Mouse (Mus musculus) neural tube, embryonic 13.5 days (tissue): ENCODE data around the gene Trip12. TPM values are rescaled to one million over a fixed set of nuclear protein-coding genes. Genes with fewer than 3 reads are reported as not detected.

Experiments used
- ATAC-seq: fragments of 200-750 bp; cut with Nextera tagmentation; 2 replicates; pipeline ENCODE4 v1.8.0; 2017; ENCODE audit warnings: low read depth, mild to moderate bottlenecking, moderate TSS enrichment, moderate library complexity
- H3K27ac ChIP-seq: fragments of 300-500 bp; sonication (generic); replicated peaks from 2 replicates; pipeline ENCODE4 v1.5.1; 2015; ENCODE audit warnings: moderate library complexity, mild to moderate bottlenecking, inconsistent platforms
- H3K27me3 ChIP-seq: fragments of 300-500 bp; sonication (generic); 2 replicates; pipeline ENCODE4 v1.6.1; 2015; ENCODE audit warnings: mild to moderate bottlenecking, inconsistent platforms
- H3K36me3 ChIP-seq: fragments of 300-500 bp; sonication (generic); 2 replicates; pipeline ENCODE4 v1.6.1; 2015; ENCODE audit warnings: mild to moderate bottlenecking, inconsistent platforms
- H3K4me1 ChIP-seq: fragments of 300-500 bp; sonication (generic); replicated peaks from 2 replicates; pipeline ENCODE4 v1.6.1; 2015; ENCODE audit warnings: inconsistent platforms
- H3K4me2 ChIP-seq: fragments of 300-500 bp; sonication (generic); 2 replicates; pipeline ENCODE4 v1.6.1; 2015; ENCODE audit warnings: inconsistent platforms, mild to moderate bottlenecking, moderate library complexity
- H3K4me3 ChIP-seq: fragments of 300-500 bp; sonication (generic); 2 replicates; pipeline ENCODE4 v1.5.1; 2015; ENCODE audit warnings: mild to moderate bottlenecking, inconsistent platforms
- H3K9ac ChIP-seq: fragments of 300-500 bp; sonication (generic); 2 replicates; pipeline ENCODE4 v1.6.1; 2015; ENCODE audit warnings: moderate library complexity, mild to moderate bottlenecking, inconsistent platforms
- H3K9me3 ChIP-seq: fragments of 300-500 bp; sonication (generic); 2 replicates; pipeline ENCODE4 v1.6.1; 2016; ENCODE audit warnings: inconsistent platforms
- WGBS: fragments of 180-500 bp; shearing (Covaris S2); methylation state at CpG from one replicate; pipeline ENCODE4 v1.1.7; 2015; 5-methylcytosine and 5-hydroxymethylcytosine counted together
- polyA plus RNA-seq: library from polyadenylated mRNA; unstranded; fragments of >200 nt; fragmentation: Nextera tagmentation; extraction: Ambion mirVana; gene quantifications from 2 replicates; pipeline ENCODE4 v1.2.1, GENCODE M21; 2015

Gene Trip12
- polyA plus RNA-seq, 1 experiment from 2014 or later, result 56.2 TPM

DNA sequence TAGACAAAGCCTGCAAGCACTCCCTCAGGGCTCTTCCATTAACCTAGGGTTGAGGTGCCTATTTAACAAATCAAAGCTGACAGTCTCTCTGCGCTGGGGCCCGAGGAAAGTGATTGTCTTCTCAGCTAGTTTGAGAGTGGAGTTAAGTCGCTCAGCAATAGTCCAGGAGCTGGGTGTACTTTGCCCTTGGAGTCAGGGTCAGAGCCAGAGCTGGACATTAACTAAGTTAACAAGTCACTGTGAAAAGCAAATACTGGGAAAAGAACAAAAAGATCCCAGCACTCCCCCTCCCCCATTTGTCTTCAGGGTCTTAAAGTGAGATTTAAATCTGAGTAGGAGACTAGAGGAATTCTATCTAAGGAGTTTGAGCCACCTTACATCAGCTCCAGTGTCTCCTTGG is 31.8 kb upstream of the Trip12 start:
- H3K4me2 ChIP-seq, result no peak overlapping the region
- no peak for ATAC-seq
- H3K9ac ChIP-seq, result no peak overlapping the region
- H3K9me3 ChIP-seq, result no peaks in the 10 kb centered on the region
- 17% methylated on average over 3 of the region's 3 CpGs for WGBS
- no peaks in the 10 kb centered on the region for H3K4me1 ChIP-seq
- H3K27ac ChIP-seq, result no peak overlapping the region
- H3K27me3 ChIP-seq, result no peaks in the 10 kb centered on the region
- H3K4me3 ChIP-seq, result no peak overlapping the region
- no peaks in the 10 kb centered on the region for H3K36me3 ChIP-seq

DNA sequence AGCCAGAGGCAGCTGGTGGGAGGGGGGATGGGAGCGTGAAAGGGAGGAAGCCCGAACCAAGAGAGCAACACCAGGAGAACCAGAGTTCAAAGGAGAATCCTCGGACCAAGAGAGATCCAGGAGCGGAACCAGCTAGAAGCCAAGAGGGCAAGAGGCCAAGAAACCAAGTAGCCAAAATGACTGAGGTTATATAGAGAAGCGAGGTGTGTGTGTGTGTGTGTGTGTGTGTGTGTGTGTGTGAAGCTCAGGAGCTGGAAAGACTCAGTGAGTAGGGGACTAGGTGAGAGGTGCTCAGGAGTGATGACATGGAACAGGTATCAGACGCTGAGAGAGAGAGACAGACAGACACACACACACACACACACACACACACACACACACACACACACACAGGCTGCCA is 30.8 kb upstream of the Trip12 start:
- 74% methylated on average over 6 of the region's 6 CpGs for WGBS
- Histone ChIP-seq H3K27ac (no peak overlapping the region), H3K4me3 (no peak overlapping the region), H3K9ac (no peak overlapping the region), H3K4me1 (no peaks in the 10 kb centered on the region), H3K4me2 (no peak overlapping the region), H3K36me3 (no peaks in the 10 kb centered on the region), H3K27me3 (no peaks in the 10 kb centered on the region), H3K9me3 (no peaks in the 10 kb centered on the region)
- ATAC-seq, result no peak

DNA sequence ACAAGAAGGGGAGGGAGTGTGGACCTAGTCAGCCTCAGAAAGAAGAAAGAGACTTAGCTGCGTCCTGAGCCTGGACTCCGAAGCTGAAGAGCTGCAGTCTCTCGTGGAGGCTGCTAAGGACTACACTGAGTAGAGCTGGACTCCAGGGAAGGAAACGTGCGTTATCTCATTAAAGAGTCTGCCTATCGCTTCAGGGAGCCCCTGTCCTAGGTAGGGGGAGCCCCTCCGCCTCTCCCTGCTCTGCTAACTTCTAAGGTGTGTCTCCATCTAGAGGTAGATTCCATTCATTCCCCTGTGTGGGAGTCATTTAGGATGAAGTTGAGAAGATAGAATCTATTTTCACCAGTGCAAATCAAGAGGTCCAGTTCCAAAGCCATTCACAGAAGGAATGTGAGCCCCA is 29.2 kb upstream of the Trip12 start:
- Histone ChIP-seq H3K4me1 (no peaks in the 10 kb centered on the region), H3K9me3 (no peaks in the 10 kb centered on the region), H3K27ac (no peak overlapping the region), H3K4me3 (no peak overlapping the region), H3K27me3 (no peaks in the 10 kb centered on the region), H3K9ac (no peak overlapping the region), H3K4me2 (no peak overlapping the region), H3K36me3 (no peaks in the 10 kb centered on the region)
- ATAC-seq, result no peak
- WGBS, result 68% methylated on average over 7 of the region's 7 CpGs

GRCm38 (mm10) chr1:84868841-84869240 is 28.5 kb upstream of the Trip12 start:
- no peaks in the 10 kb centered on the region for H3K4me1 ChIP-seq
- no peak for ATAC-seq

DNA sequence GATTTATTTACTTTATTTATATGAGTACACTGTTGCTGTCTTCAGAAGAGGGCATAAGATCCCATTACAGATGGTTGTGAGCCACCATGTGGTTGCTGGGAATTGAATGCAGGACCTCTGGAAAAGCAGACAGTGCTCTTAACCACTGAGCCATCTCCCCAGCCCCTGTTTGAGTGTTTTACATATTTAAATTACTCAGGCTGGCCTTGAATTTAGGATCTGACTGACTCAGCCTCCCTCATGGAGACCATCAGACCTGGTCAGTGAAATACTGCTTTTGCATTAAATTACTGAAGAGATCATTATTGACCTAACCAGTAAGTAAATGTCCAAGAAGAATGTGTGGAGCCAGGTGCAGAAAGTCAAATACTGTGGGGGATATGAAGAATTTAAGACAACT is 28.0 kb upstream of the Trip12 start:
- H3K36me3 ChIP-seq, result no peaks in the 10 kb centered on the region

More at GRCm38 (mm10) chr1:84868841-84869240, 28.5 kb upstream of the Trip12 start:
- H3K4me3 ChIP-seq, result no peak overlapping the region
- H3K9me3 ChIP-seq, result no peaks in the 10 kb centered on the region
- H3K27me3 ChIP-seq, result no peaks in the 10 kb centered on the region
- no peaks in the 10 kb centered on the region for H3K36me3 ChIP-seq
- H3K27ac ChIP-seq, result no peak overlapping the region
- no peak overlapping the region for H3K4me2 ChIP-seq
- no peak overlapping the region for H3K9ac ChIP-seq
- 61% methylated on average over 4 of the region's 4 CpGs for WGBS

GRCm38 (mm10) chr1:84866706-84867230 is 26.5 kb upstream of the Trip12 start:
- no peak for ATAC-seq
- WGBS, result 92% methylated on average over 3 of the region's 3 CpGs
- Histone ChIP-seq H3K9me3 (no peaks in the 10 kb centered on the region), H3K27ac (no peak overlapping the region), H3K4me1 (no peaks in the 10 kb centered on the region), H3K4me3 (no peak overlapping the region), H3K36me3 (no peaks in the 10 kb centered on the region), H3K27me3 (no peaks in the 10 kb centered on the region), H3K4me2 (no peak overlapping the region), H3K9ac (no peak overlapping the region)

More for the DNA sequence above, 28.0 kb upstream of the Trip12 start:
- Histone ChIP-seq H3K27ac (no peak overlapping the region), H3K9ac (no peak overlapping the region), H3K9me3 (no peaks in the 10 kb centered on the region), H3K4me3 (no peak overlapping the region), H3K27me3 (no peaks in the 10 kb centered on the region), H3K4me2 (no peak overlapping the region), H3K4me1 (no peaks in the 10 kb centered on the region)
- no peak for ATAC-seq

DNA sequence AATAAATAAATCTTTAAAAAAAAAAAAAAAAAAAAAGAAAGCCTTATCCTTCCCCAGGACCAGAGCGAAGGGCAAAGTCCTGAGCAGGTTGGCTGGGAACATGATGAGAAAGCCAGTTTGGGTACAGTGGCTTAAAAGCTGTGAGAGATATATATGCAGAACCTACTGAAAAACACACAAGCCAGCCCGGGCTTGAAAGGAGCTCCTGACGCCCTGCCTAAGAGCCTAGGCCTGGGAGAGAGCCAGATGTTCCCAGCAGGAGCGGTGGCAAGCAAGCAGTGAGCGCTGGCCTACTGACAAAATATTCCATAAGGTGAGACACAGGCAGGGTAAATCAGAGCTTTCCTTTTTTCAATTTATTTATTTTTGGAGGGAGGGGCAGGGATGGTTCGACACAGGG is 25.9 kb upstream of the Trip12 start:
- Histone ChIP-seq H3K4me3 (no peak overlapping the region), H3K36me3 (no peaks in the 10 kb centered on the region), H3K4me1 (no peaks in the 10 kb centered on the region), H3K4me2 (no peak overlapping the region), H3K27me3 (no peaks in the 10 kb centered on the region), H3K9me3 (no peaks in the 10 kb centered on the region), H3K27ac (no peak overlapping the region), H3K9ac (no peak overlapping the region)
- 91% methylated on average over 6 of the region's 6 CpGs for WGBS
- ATAC-seq, result no peak

- Histone ChIP-seq H3K27me3 (no peaks in the 10 kb centered on the region), H3K4me1 (no peaks in the 10 kb centered on the region), H3K27ac (no peak overlapping the region), H3K9ac (no peak overlapping the region), H3K36me3 (no peaks in the 10 kb centered on the region), H3K9me3 (no peaks in the 10 kb centered on the region), H3K4me2 (no peak overlapping the region), H3K4me3 (no peak overlapping the region)
- ATAC-seq, result no peak
- 78% methylated on average over 2 of the region's 2 CpGs for WGBS
These were observed 24.3 kb upstream of the Trip12 start for GRCm38 (mm10) chr1:84864645-84865044.

DNA sequence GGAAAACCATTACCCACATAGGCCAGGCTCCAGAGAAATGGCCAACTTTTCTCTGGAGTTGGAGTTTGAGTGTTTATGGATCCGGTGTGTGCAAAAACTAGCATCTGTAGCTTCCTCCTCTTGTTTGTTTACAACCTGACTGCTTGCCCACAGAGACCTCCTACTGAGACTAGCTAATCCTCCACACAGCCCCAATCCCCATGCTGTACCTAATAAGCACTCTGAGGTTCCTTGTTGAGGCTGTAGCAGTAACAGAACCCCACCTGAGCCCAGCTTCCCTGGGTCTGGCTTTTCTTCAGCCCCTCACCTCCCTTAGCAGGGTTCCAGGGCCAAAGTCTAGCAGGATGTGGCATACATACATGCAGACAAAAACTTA is 20.9 kb upstream of the Trip12 start:
- ATAC-seq, result no peak
- no peak overlapping the region for H3K4me2 ChIP-seq
- no peaks in the 10 kb centered on the region for H3K27me3 ChIP-seq
- 89% methylated on average over 1 of the region's 1 CpGs for WGBS
- no peak overlapping the region for H3K9ac ChIP-seq
- no peaks in the 10 kb centered on the region for H3K36me3 ChIP-seq
- no peak overlapping the region for H3K27ac ChIP-seq
- no peak overlapping the region for H3K4me3 ChIP-seq
- no peaks in the 10 kb centered on the region for H3K4me1 ChIP-seq
- no peaks in the 10 kb centered on the region for H3K9me3 ChIP-seq

GRCm38 (mm10) chr1:84860360-84861254 is 20.3 kb upstream of the Trip12 start:
- ATAC-seq, result no peak
- no peaks in the 10 kb centered on the region for H3K36me3 ChIP-seq
- H3K4me1 ChIP-seq, result no peaks in the 10 kb centered on the region
- no peak overlapping the region for H3K27ac ChIP-seq
- no peak overlapping the region for H3K9ac ChIP-seq
- H3K27me3 ChIP-seq, result no peaks in the 10 kb centered on the region
- WGBS, result 86% methylated on average over 10 of the region's 10 CpGs
- H3K9me3 ChIP-seq, result no peaks in the 10 kb centered on the region
- H3K4me3 ChIP-seq, result no peak overlapping the region
- H3K4me2 ChIP-seq, result no peak overlapping the region

GRCm38 (mm10) chr1:84859597-84859996 is 19.3 kb upstream of the Trip12 start:
- no peaks in the 10 kb centered on the region for H3K36me3 ChIP-seq
- no peaks in the 10 kb centered on the region for H3K27me3 ChIP-seq
- H3K4me3 ChIP-seq, result no peak overlapping the region
- ATAC-seq, result no peak
- no peak overlapping the region for H3K9ac ChIP-seq
- H3K27ac ChIP-seq, result no peak overlapping the region
- no peak overlapping the region for H3K4me2 ChIP-seq
- 94% methylated on average over 6 of the region's 6 CpGs for WGBS
- no peaks in the 10 kb centered on the region for H3K9me3 ChIP-seq
- H3K4me1 ChIP-seq, result no peaks in the 10 kb centered on the region

DNA sequence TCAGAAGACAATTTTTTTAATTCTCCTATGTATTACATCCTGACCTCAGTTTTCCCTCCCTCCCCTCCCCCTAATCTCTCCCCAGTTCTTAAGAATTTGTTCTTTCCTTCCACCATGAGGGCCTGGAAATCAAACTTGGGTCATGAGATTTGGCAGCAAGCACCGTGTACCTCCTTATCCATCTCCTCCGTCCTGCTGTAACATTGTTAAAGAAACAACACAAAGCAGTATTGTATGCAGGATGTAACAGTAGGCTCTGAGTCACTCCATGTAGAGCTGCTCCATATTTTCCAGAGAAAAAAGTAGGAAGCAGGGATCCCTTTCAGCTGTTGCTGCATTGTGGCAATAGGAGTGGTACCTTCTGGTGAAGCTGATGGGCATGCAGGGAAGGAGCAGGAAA is 15.4 kb upstream of the Trip12 start:
- WGBS, result 82% methylated on average over 2 of the region's 2 CpGs
- no peak for ATAC-seq
- Histone ChIP-seq H3K27ac (no peak overlapping the region), H3K9me3 (no peaks in the 10 kb centered on the region), H3K36me3 (no peaks in the 10 kb centered on the region), H3K9ac (no peak overlapping the region), H3K4me1 (no peaks in the 10 kb centered on the region), H3K4me2 (no peak overlapping the region), H3K27me3 (no peaks in the 10 kb centered on the region), H3K4me3 (no peak overlapping the region)

GRCm38 (mm10) chr1:84854966-84855365 is 14.7 kb upstream of the Trip12 start:
- H3K36me3 ChIP-seq, result no peaks in the 10 kb centered on the region
- no peaks in the 10 kb centered on the region for H3K9me3 ChIP-seq
- H3K27me3 ChIP-seq, result no peaks in the 10 kb centered on the region
- H3K27ac ChIP-seq, result no peak overlapping the region
- no peak overlapping the region for H3K4me3 ChIP-seq
- WGBS, result 87% methylated on average over 2 of the region's 2 CpGs
- no peak overlapping the region for H3K9ac ChIP-seq
- ATAC-seq, result no peak
- H3K4me2 ChIP-seq, result no peak overlapping the region
- H3K4me1 ChIP-seq, result no peaks in the 10 kb centered on the region
